Mouse (Mus musculus): ENCODE measurements at regions not wholly inside any gene's neighbourhood (a gene's known extent, or its start where the extent isn't known, plus 50 kb on each side); places are given as distances from the start of the nearest gene placed in this dataset.

- TF ChIP-seq CTCF (conservative IDR thresholded peaks at IDR 0.05; ENCODE audit: insufficient read depth, insufficient read length, low read depth, low read length) (no peak), POLR2A (IDR thresholded peaks at IDR 0.05; ENCODE audit: low read depth, low read length) (no peak)
Measured at GRCm38 (mm10) chr4:89034299-89034698, 102.6 kb upstream of the Mtap start.

All from kidney, adult 2 months (tissue).